Mouse (Mus musculus) stomach, embryonic 15.5 days (tissue): ENCODE data around the gene Olfr645. TPM values are rescaled to one million over a fixed set of nuclear protein-coding genes. Genes with fewer than 3 reads are reported as not detected.

Experiments
- polyA plus RNA-seq: library from polyadenylated mRNA; unstranded; fragments of >200 nt; fragmentation: Nextera tagmentation; extraction: Ambion mirVana; gene quantifications from 2 replicates; pipeline ENCODE4 v1.2.1, GENCODE M21; 2015

The Olfr645 gene
- polyA plus RNA-seq, 1 experiment from 2014 or later, result not detected

Other genes with a start within 250 kb of the Olfr645 start
- gene Hbb-bh2, start 244.9 kb downstream of the Olfr645 start, polyA plus RNA-seq, result not detected in 2 replicates
- gene Hbb-bh1, start 242.3 kb downstream of the Olfr645 start, polyA plus RNA-seq, result 4.5 and 5.1 TPM in 2 replicates
- 247 and 357 TPM in 2 replicates for gene Hbb-y, start 232.2 kb downstream of the Olfr645 start, polyA plus RNA-seq
- not detected in 2 replicates for gene Olfr66, start 199.2 kb downstream of the Olfr645 start, polyA plus RNA-seq
- not detected in 2 replicates for gene Olfr64, start 191.0 kb downstream of the Olfr645 start, polyA plus RNA-seq
- not detected in 2 replicates for gene Olfr65, start 182.0 kb downstream of the Olfr645 start, polyA plus RNA-seq
- not detected in 2 replicates for gene Olfr631, start 156.6 kb downstream of the Olfr645 start, polyA plus RNA-seq
- not detected in 2 replicates for gene Olfr632, start 151.1 kb downstream of the Olfr645 start, polyA plus RNA-seq
- gene Olfr633, start 141.0 kb downstream of the Olfr645 start, polyA plus RNA-seq, result not detected in 2 replicates
- not detected in 2 replicates for gene Olfr635, start 114.3 kb downstream of the Olfr645 start, polyA plus RNA-seq
- gene Olfr638, start 86.7 kb downstream of the Olfr645 start, polyA plus RNA-seq, result not detected in 2 replicates
- not detected in 2 replicates for gene Olfr639, start 68.2 kb downstream of the Olfr645 start, polyA plus RNA-seq
- not detected in 2 replicates for gene Olfr640, start 59.9 kb downstream of the Olfr645 start, polyA plus RNA-seq
- gene Olfr641, start 50.0 kb downstream of the Olfr645 start, polyA plus RNA-seq, result not detected in 2 replicates
- gene Olfr642, start 32.8 kb downstream of the Olfr645 start, polyA plus RNA-seq, result not detected in 2 replicates
- gene 4930516K23Rik, start 24.0 kb downstream of the Olfr645 start, polyA plus RNA-seq, result not detected in 2 replicates
- gene Olfr644, start 13.6 kb downstream of the Olfr645 start, polyA plus RNA-seq, result not detected in 2 replicates
- not detected in 2 replicates for gene Olfr646, start 19.4 kb upstream of the Olfr645 start, polyA plus RNA-seq
- gene Ubqln5, start 44.4 kb upstream of the Olfr645 start, polyA plus RNA-seq, result not detected in 2 replicates
- gene Olfr643, start 51.9 kb upstream of the Olfr645 start, polyA plus RNA-seq, result not detected in 2 replicates
- not detected in 2 replicates for gene Ubqln3, start 57.8 kb upstream of the Olfr645 start, polyA plus RNA-seq
- not detected in 2 replicates for gene Ubqlnl, start 65.1 kb upstream of the Olfr645 start, polyA plus RNA-seq
- gene Olfm5, start 79.4 kb upstream of the Olfr645 start, polyA plus RNA-seq, result not detected in 2 replicates
- 0.24 and 0.26 TPM in 2 replicates for gene Olfr648, start 97.9 kb upstream of the Olfr645 start, polyA plus RNA-seq
- not detected in 2 replicates for gene Olfr649, start 110.5 kb upstream of the Olfr645 start, polyA plus RNA-seq
- 0.97 and 1.1 TPM in 2 replicates for gene Trim6, start 133.3 kb upstream of the Olfr645 start, polyA plus RNA-seq
- gene Trim34a, start 159.0 kb upstream of the Olfr645 start, polyA plus RNA-seq, result 2.1 and 2.4 TPM in 2 replicates
- gene Trim5, start 202.6 kb upstream of the Olfr645 start, polyA plus RNA-seq, result 0.50 and 0.61 TPM in 2 replicates
- gene Trim12a, start 230.0 kb upstream of the Olfr645 start, polyA plus RNA-seq, result 6.2 TPM in 2 replicates
- 0.06 TPM in 1 of 2 replicates, not detected in the other for gene Trim34b, start 244.0 kb upstream of the Olfr645 start, polyA plus RNA-seq